Mouse (Mus musculus): ENCODE results near the gene Dusp1.

Gene Dusp1

GRCm38 (mm10) chr17:26502808-26503671 is 58.9 kb downstream of the Dusp1 start:
- DNase-seq (ENCODE audit: low spot score in 2 of 2), result peak; percentile 87 to 91

- DNase-seq (ENCODE audit: low spot score in 2 of 2), result no peak
These were observed 60.1 kb downstream of the Dusp1 start for GRCm38 (mm10) chr17:26501826-26502225.

GRCm38 (mm10) chr17:26498626-26499025 is 63.3 kb downstream of the Dusp1 start:
- DNase-seq (ENCODE audit: low spot score in 2 of 2), result no peak

- no peak for DNase-seq (ENCODE audit: low spot score in 2 of 2)
These were observed 64.5 kb downstream of the Dusp1 start for GRCm38 (mm10) chr17:26497416-26497923.

GRCm38 (mm10) chr17:26494642-26495468 is 67.1 kb downstream of the Dusp1 start:
- DNase-seq (ENCODE audit: low spot score in 2 of 2), result no peak

- no peak for DNase-seq (ENCODE audit: low spot score in 2 of 2)
These were observed 69.7 kb downstream of the Dusp1 start for GRCm38 (mm10) chr17:26492246-26492645.

- no peak for DNase-seq (ENCODE audit: low spot score in 2 of 2)
These were observed 71.0 kb downstream of the Dusp1 start for GRCm38 (mm10) chr17:26490910-26491309.

- DNase-seq (ENCODE audit: low spot score in 2 of 2), result no peak
These were observed 71.9 kb downstream of the Dusp1 start for GRCm38 (mm10) chr17:26490072-26490471.

GRCm38 (mm10) chr17:26488711-26489403 is 73.1 kb downstream of the Dusp1 start:
- DNase-seq (ENCODE audit: low spot score in 2 of 2), result no peak

GRCm38 (mm10) chr17:26487917-26488316 is 74.0 kb downstream of the Dusp1 start:
- no peak for DNase-seq (ENCODE audit: low spot score in 2 of 2)

- DNase-seq (ENCODE audit: low spot score in 2 of 2), result no peak
These were observed 74.7 kb downstream of the Dusp1 start for GRCm38 (mm10) chr17:26487266-26487665.

GRCm38 (mm10) chr17:26484626-26485421 is 77.1 kb downstream of the Dusp1 start:
- DNase-seq (ENCODE audit: low spot score in 2 of 2), result no peak

GRCm38 (mm10) chr17:26480956-26481355 is 81.0 kb downstream of the Dusp1 start:
- DNase-seq (ENCODE audit: low spot score in 2 of 2), result no peak

GRCm38 (mm10) chr17:26479619-26480018 is 82.3 kb downstream of the Dusp1 start:
- no peak for DNase-seq (ENCODE audit: low spot score in 2 of 2)

GRCm38 (mm10) chr17:26478672-26479071 is 83.3 kb downstream of the Dusp1 start:
- DNase-seq (ENCODE audit: low spot score in 2 of 2), result no peak

- no peak for DNase-seq (ENCODE audit: low spot score in 2 of 2)
These were observed 85.1 kb downstream of the Dusp1 start for GRCm38 (mm10) chr17:26476871-26477270.

GRCm38 (mm10) chr17:26468102-26468894 is 93.6 kb downstream of the Dusp1 start:
- no peak for DNase-seq (ENCODE audit: low spot score in 2 of 2)

- DNase-seq (ENCODE audit: low spot score in 2 of 2), result no peak
These were observed 94.3 kb downstream of the Dusp1 start for GRCm38 (mm10) chr17:26467619-26468018.

- peak; percentile 83 to 90 for DNase-seq (ENCODE audit: low spot score in 2 of 2)
These were observed 95.2 kb downstream of the Dusp1 start for GRCm38 (mm10) chr17:26466741-26467150.

- no peak for DNase-seq (ENCODE audit: low spot score in 2 of 2)
These were observed 97.0 kb downstream of the Dusp1 start for GRCm38 (mm10) chr17:26464972-26465371.

All from right cerebral cortex, postnatal 10 days (tissue).